Mouse (Mus musculus): ENCODE data around the gene Olfr821. TPM values are rescaled to one million over a fixed set of nuclear protein-coding genes. Genes with fewer than 3 reads are reported as not detected.
"Not testable (repeated sequence)": the region's sequence is repeated elsewhere in the genome, so short reads cannot be mapped to it uniquely, and the experiment has no call there.

Gene Olfr821
- total RNA-seq (2021): not detected

GRCm38 (mm10) chr10:130030048-130030447, at the start of gene Olfr821:
Gene Olfr821 (plus strand): TSS chr10:130030348.
- no peak for DNase-seq (ENCODE audit: low spot score in 2 of 2)
- intact Hi-C loops (cut with DNase I): no loop called here

GRCm38 (mm10) chr10:129981867-129982266, 48.3 kb upstream of the Olfr821 start:
- DNase-seq (ENCODE audit: low spot score in 2 of 2); intact Hi-C loops (cut with DNase I): not testable (repeated sequence)

DNA sequence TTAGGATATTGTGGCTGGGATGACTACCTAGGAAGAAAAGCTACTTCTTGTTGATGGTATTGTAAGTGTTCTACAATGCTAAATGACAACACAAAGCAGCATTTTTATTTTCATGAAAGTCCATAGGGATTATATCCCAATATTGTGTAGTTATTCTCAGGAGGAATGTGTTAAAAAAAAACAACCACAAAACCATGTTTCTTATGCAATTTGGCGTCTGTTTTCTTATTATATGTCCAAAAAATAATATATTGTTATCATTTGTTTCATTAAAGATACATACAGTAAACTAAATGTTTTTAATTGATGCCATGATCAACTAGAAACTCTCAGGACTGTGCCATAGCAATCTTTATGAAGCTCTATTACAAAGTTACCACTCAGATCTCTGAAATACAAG, 45.2 kb upstream of the Olfr821 start, which contains the start of gene Gm10310:
Gm10310 (minus strand) TSS at position 101 of the 400 bp plus-strand sequence.
- DNase-seq (ENCODE audit: low spot score in 2 of 2); intact Hi-C loops (cut with DNase I): not testable (repeated sequence)

- intact Hi-C loops (cut with DNase I); DNase-seq (ENCODE audit: low spot score in 2 of 2): not testable (repeated sequence)
Measured at GRCm38 (mm10) chr10:130004104-130004503, 26.0 kb upstream of the Olfr821 start.

- DNase-seq (ENCODE audit: low spot score in 2 of 2); intact Hi-C loops (cut with DNase I): not testable (repeated sequence)
Measured at GRCm38 (mm10) chr10:130005366-130005765, 24.8 kb upstream of the Olfr821 start.

- no peak for DNase-seq (ENCODE audit: low spot score in 2 of 2)
Measured at GRCm38 (mm10) chr10:130012321-130012720, 17.8 kb upstream of the Olfr821 start, which contains the start of gene Olfr820. Gene Olfr820 (plus strand): TSS chr10:130012621.

DNA sequence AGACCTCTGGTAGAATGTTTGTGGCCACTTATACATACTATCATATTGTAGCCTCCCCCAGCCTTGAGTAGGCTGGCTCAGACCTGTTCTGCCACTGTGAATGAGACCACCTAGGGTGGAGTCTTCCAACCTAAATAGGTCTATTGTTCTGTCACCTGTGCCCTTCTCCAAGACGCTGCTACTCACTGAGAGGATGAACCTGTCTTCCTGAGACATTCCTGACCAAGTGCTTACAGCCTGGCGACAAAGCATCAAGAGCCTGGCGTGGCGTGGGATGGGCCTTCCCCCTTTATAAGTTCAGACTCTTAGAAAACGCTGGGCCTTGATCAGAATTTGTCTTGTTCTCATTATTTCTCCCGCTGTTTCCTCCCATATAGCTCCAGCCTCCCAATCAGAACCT, 6.9 kb downstream of the Olfr821 start:
- no peak for DNase-seq (ENCODE audit: low spot score in 2 of 2)
- intact Hi-C loops (cut with DNase I): no loop called here

More at GRCm38 (mm10) chr10:130012321-130012720, 17.8 kb upstream of the Olfr821 start, which contains the start of gene Olfr820:
- intact Hi-C loops (cut with DNase I): no loop called here

- intact Hi-C loops (cut with DNase I): no loop called here
- no peak for DNase-seq (ENCODE audit: low spot score in 2 of 2)
Measured at GRCm38 (mm10) chr10:130070910-130071309, 40.8 kb downstream of the Olfr821 start, which contains the start of gene Olfr822. Gene Olfr822 (plus strand): TSS chr10:130071210.

Other genes starting within 250 kb of the Olfr821 start
- gene Olfr810, start 235.4 kb upstream of the Olfr821 start, total RNA-seq (2021): not detected
- not detected for gene Olfr811, start 226.0 kb upstream of the Olfr821 start, total RNA-seq (2021)
- not detected for gene Olfr812, start 184.3 kb upstream of the Olfr821 start, total RNA-seq (2021)
- gene Olfr813, start 175.0 kb upstream of the Olfr821 start, total RNA-seq (2021): not detected
- not detected for gene Olfr814, start 150.5 kb upstream of the Olfr821 start, total RNA-seq (2021)
- not detected for gene Olfr815, start 124.5 kb upstream of the Olfr821 start, total RNA-seq (2021)
- gene Olfr816, start 114.8 kb upstream of the Olfr821 start, total RNA-seq (2021): not detected
- gene Olfr818, start 81.2 kb upstream of the Olfr821 start, total RNA-seq (2021): not detected
- not detected for gene Olfr819, start 63.1 kb upstream of the Olfr821 start, total RNA-seq (2021)
- gene Olfr247, start 54.2 kb upstream of the Olfr821 start, total RNA-seq (2021): not detected
- gene Gm10310, start 45.3 kb upstream of the Olfr821 start, total RNA-seq (2021): not detected
- not detected for gene Olfr820, start 17.7 kb upstream of the Olfr821 start, total RNA-seq (2021)
- gene Olfr822, start 40.9 kb downstream of the Olfr821 start, total RNA-seq (2021): not detected
- not detected for gene Olfr823, start 85.0 kb downstream of the Olfr821 start, total RNA-seq (2021)
- not detected for gene Olfr824, start 99.7 kb downstream of the Olfr821 start, total RNA-seq (2021)
- gene Olfr825, start 136.4 kb downstream of the Olfr821 start, total RNA-seq (2021): not detected
- not detected for gene Olfr826, start 153.8 kb downstream of the Olfr821 start, total RNA-seq (2021)
- gene Olfr827, start 184.1 kb downstream of the Olfr821 start, total RNA-seq (2021): not detected
- under 1 TPM; 0.23 to 0.25 TPM for gene Neurod4, start 249.9 kb downstream of the Olfr821 start, total RNA-seq (2021)